Mouse (Mus musculus) limb, embryonic 12.5 days (tissue): ENCODE results near the gene Zfp362. TPM values are rescaled to one million over a fixed set of nuclear protein-coding genes. Genes with fewer than 3 reads are reported as not detected.

Experiments used
- ATAC-seq: fragments of 200-750 bp; cut with Nextera tagmentation; 2 replicates; pipeline ENCODE4 v1.8.0; 2017; ENCODE audit warnings: low read depth, moderate TSS enrichment; ENCODE audit not compliant: insufficient number of reproducible peaks, insufficient read depth, low FRiP score, low TSS enrichment
- H3K27ac ChIP-seq: fragments of 300-500 bp; sonication (generic); 2 replicates; pipeline ENCODE4 v1.5.1; 2016; ENCODE audit warnings: mild to moderate bottlenecking, moderate library complexity
- H3K27me3 ChIP-seq: fragments of 300-500 bp; sonication (generic); 2 replicates; pipeline ENCODE4 v1.6.1; 2016; ENCODE audit warnings: mild to moderate bottlenecking, moderate library complexity
- H3K36me3 ChIP-seq: fragments of 300-500 bp; sonication (generic); 2 replicates; pipeline ENCODE4 v1.6.1; 2016; ENCODE audit warnings: mild to moderate bottlenecking, moderate library complexity
- H3K4me1 ChIP-seq: fragments of 300-500 bp; sonication (generic); replicated peaks from 2 replicates; pipeline ENCODE4 v1.6.1; 2016
- H3K4me2 ChIP-seq: fragments of 300-500 bp; sonication (generic); 2 replicates; pipeline ENCODE4 v1.6.1; 2016; ENCODE audit warnings: mild to moderate bottlenecking, moderate library complexity
- H3K4me3 ChIP-seq: fragments of 300-500 bp; sonication (generic); replicated peaks from 2 replicates; pipeline ENCODE4 v1.5.1; 2016; ENCODE audit warnings: mild to moderate bottlenecking
- H3K9ac ChIP-seq: fragments of 300-500 bp; sonication (generic); replicated peaks from 2 replicates; pipeline ENCODE4 v1.6.1; 2016; ENCODE audit warnings: mild to moderate bottlenecking, moderate library complexity
- H3K9me3 ChIP-seq: fragments of 300-500 bp; sonication (generic); 2 replicates; pipeline ENCODE4 v1.6.1; 2016; ENCODE audit warnings: mild to moderate bottlenecking, moderate library complexity
- WGBS: fragments of 180-500 bp; shearing (Covaris S2); methylation state at CpG from one replicate; pipeline ENCODE4 v1.1.7; 2016; 5-methylcytosine and 5-hydroxymethylcytosine counted together
- polyA plus RNA-seq: library from polyadenylated mRNA; unstranded; fragments of >200 nt; fragmentation: Nextera tagmentation; extraction: Ambion mirVana; gene quantifications from 2 replicates; pipeline ENCODE4 v1.2.1, GENCODE M21; 2016

Zfp362 gene
- polyA plus RNA-seq, 1 experiment from 2014 or later: 52.1 TPM

DNA sequence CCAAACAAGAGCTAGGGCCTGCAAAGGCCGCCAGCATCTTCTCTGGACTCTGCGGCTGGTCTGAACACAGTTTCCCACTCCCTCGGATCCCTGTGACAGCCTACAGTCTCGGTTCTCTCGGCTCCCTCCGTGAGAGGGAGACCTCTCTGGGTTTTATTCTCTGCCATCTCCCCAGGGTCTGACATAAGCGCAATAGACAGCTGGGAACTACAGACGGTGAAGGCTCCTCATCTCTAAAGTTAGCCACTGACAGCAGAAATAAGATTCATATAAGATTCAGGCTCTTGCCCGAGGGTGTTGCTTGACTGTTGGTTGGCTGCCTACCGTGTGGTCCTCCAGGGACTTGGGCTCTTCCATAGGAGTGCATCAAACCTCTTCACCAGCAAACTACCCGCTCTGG, 28.3 kb downstream of the Zfp362 start:
- H3K9me3 ChIP-seq: no peaks in the 10 kb centered on the region
- no peaks in the 10 kb centered on the region for H3K27me3 ChIP-seq
- H3K4me3 ChIP-seq: no peak overlapping the region
- no peak overlapping the region for H3K4me2 ChIP-seq
- H3K36me3 ChIP-seq: peaks cover 100% of the 10 kb centered on the region
- no peak for ATAC-seq
- peak overlapping the region; percentile 41; the same call in 1 of the 2 replicates for H3K27ac ChIP-seq
- no peak overlapping the region for H3K9ac ChIP-seq
- no peaks in the 10 kb centered on the region for H3K4me1 ChIP-seq
- WGBS: 86% methylated on average over 11 of the region's 11 CpGs

GRCm38 (mm10) chr4:128776568-128777289, 29.1 kb downstream of the Zfp362 start:
- Histone ChIP-seq H3K4me2 (no peak overlapping the region), H3K27ac (peak overlapping the region; percentile 41; the same call in 1 of the 2 replicates), H3K27me3 (no peaks in the 10 kb centered on the region), H3K9me3 (no peaks in the 10 kb centered on the region), H3K36me3 (peaks cover 100% of the 10 kb centered on the region), H3K4me3 (no peak overlapping the region), H3K4me1 (no peaks in the 10 kb centered on the region), H3K9ac (0 out of 2 replicates have a peak overlapping the region, but pooled peaks have one; percentile 12)
- peak; percentile 34; the same call in 1 of the 2 replicates for ATAC-seq
- WGBS: 43% methylated on average over 20 of the region's 20 CpGs

GRCm38 (mm10) chr4:128774467-128774866, 31.4 kb downstream of the Zfp362 start:
- H3K27me3 ChIP-seq: no peaks in the 10 kb centered on the region
- H3K9ac ChIP-seq: no peak overlapping the region
- H3K4me2 ChIP-seq: no peak overlapping the region
- no peaks in the 10 kb centered on the region for H3K9me3 ChIP-seq
- peaks cover 10% of the 10 kb centered on the region for H3K4me1 ChIP-seq
- peaks cover 78% of the 10 kb centered on the region for H3K36me3 ChIP-seq
- 89% methylated on average over 9 of the region's 9 CpGs for WGBS
- ATAC-seq: no peak
- no peak overlapping the region for H3K4me3 ChIP-seq
- no peak overlapping the region for H3K27ac ChIP-seq

GRCm38 (mm10) chr4:128773820-128774219, 32.0 kb downstream of the Zfp362 start:
- Histone ChIP-seq H3K27me3 (no peaks in the 10 kb centered on the region), H3K9ac (no peak overlapping the region), H3K9me3 (no peaks in the 10 kb centered on the region), H3K27ac (no peak overlapping the region), H3K4me3 (no peak overlapping the region), H3K4me2 (no peak overlapping the region), H3K36me3 (peaks cover 71% of the 10 kb centered on the region), H3K4me1 (peaks cover 10% of the 10 kb centered on the region)
- WGBS: 85% methylated on average over 11 of the region's 11 CpGs
- no peak for ATAC-seq

GRCm38 (mm10) chr4:128770698-128771097, 35.1 kb downstream of the Zfp362 start:
- Histone ChIP-seq H3K4me1 (peaks cover 10% of the 10 kb centered on the region), H3K36me3 (peaks cover 40% of the 10 kb centered on the region), H3K4me3 (no peak overlapping the region), H3K27ac (no peak overlapping the region), H3K9ac (no peak overlapping the region), H3K27me3 (no peaks in the 10 kb centered on the region), H3K9me3 (no peaks in the 10 kb centered on the region), H3K4me2 (no peak overlapping the region)
- no peak for ATAC-seq
- WGBS: 68% methylated on average over 5 of the region's 5 CpGs

DNA sequence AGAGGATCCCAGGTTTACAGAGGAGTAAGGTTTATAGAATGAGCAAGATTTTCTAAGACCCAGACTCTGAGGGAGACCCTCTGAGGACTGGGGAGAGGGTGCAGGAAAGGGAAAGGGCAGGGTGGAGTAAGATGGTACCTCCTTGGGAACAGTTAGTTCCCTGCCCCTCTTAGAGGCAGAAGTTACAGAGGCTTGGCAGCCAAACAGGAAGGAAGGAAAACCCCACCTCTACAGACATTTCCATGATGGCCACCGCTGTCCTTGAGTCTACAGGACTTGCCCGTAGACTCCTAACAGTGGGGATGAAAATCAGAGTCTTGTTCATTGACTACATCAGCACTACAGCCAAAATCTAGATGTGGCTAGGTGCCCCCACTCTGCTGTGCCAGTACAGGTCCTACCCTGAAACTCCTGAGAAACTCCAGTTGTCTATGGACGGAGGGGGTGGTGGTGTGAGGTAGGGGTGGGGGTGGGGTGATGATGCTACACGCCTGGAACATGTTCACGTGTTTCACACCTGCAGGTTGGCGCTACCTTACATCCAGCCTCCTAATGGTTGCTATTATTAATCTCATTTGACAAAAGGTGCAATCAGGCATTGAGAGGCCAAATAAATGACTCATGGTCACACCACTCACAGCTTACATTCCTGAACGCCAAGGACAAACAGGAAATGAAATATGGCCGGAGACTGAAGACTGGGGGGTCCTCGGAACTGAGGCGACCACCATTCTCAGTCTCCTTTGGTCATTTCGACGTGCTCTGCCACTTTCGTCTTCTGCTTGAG, 36.1 kb downstream of the Zfp362 start:
- Histone ChIP-seq H3K4me2 (no peak overlapping the region), H3K4me3 (no peak overlapping the region), H3K9me3 (no peaks in the 10 kb centered on the region), H3K9ac (no peak overlapping the region), H3K36me3 (peaks cover 31% of the 10 kb centered on the region), H3K4me1 (peaks cover 10% of the 10 kb centered on the region), H3K27ac (no peak overlapping the region), H3K27me3 (no peaks in the 10 kb centered on the region)
- 84% methylated on average over 13 of the region's 13 CpGs for WGBS
- no peak for ATAC-seq

DNA sequence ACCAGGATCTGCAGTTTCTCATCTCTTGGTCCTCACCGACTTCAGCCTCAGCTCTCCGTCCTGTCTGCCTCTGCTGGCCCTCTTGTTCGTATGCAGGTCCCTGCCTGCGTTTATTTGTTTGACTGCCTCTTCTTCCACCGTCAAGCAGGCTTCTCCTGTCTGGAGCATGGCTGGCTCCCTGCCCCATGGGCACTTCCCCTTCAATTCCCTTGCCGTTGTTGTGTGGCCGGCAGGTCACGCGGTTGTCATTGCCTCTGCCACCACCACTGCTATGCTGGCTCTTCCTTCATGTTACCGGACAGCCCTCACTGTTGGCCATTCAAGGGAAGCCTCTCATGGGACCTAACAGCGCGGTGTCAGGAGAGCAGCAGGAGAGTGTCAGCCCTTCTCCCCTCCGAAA, 37.7 kb downstream of the Zfp362 start:
- Histone ChIP-seq H3K27me3 (no peaks in the 10 kb centered on the region), H3K9me3 (peaks cover 6% of the 10 kb centered on the region), H3K4me3 (no peak overlapping the region), H3K4me2 (no peak overlapping the region), H3K4me1 (peaks cover 10% of the 10 kb centered on the region), H3K9ac (no peak overlapping the region), H3K36me3 (peaks cover 14% of the 10 kb centered on the region), H3K27ac (no peak overlapping the region)
- ATAC-seq: no peak
- WGBS: 82% methylated on average over 13 of the region's 13 CpGs

DNA sequence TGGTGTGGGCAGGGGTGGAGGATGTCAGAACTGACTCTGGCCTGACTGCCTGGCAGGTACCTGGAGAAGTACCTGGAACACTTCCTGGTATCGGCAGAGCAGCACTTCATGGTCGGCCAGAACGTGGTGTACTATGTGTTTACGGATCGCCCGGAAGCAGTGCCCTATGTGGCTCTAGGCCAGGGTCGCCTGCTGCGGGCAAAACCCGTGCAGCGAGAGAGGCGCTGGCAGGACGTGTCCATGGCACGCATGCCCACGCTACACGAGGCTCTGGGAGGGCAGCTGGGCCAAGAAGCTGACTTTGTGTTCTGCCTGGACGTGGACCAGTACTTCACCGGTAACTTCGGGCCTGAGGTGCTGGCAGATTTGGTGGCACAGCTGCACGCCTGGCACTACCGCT, 38.9 kb downstream of the Zfp362 start:
- Histone ChIP-seq H3K36me3 (peaks cover 2% of the 10 kb centered on the region), H3K9ac (no peak overlapping the region), H3K27ac (no peak overlapping the region), H3K27me3 (no peaks in the 10 kb centered on the region), H3K9me3 (peaks cover 12% of the 10 kb centered on the region), H3K4me1 (peaks cover 10% of the 10 kb centered on the region), H3K4me2 (no peak overlapping the region), H3K4me3 (no peak overlapping the region)
- no peak for ATAC-seq
- WGBS: 94% methylated on average over 20 of the region's 20 CpGs

DNA sequence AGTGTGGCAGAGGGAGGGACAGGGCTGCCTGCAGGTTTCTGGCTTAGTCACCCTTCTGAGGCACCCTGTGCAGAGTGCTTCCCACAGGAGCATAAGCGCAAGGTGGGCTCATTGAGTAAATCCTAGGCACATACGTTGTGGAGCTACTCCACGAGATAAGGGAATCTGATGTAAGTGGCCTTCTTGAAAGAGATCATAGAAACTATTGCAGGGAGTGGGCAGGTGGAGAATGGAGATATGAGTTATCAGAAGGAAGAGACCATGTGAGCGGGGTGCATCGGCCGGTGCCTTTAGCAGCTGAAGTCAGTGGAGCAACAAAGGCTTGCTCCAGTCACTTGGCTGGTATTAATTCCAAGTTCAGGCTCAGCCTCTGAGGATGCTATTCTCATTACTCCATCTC, 45.8 kb downstream of the Zfp362 start:
- no peak overlapping the region for H3K9ac ChIP-seq
- H3K4me3 ChIP-seq: no peak overlapping the region
- no peak overlapping the region for H3K27ac ChIP-seq
- H3K27me3 ChIP-seq: no peaks in the 10 kb centered on the region
- no peak for ATAC-seq
- H3K36me3 ChIP-seq: peaks cover 5% of the 10 kb centered on the region; the same call in 1 of the 2 replicates
- H3K4me1 ChIP-seq: peaks cover 14% of the 10 kb centered on the region; the same call in 1 of the 2 replicates
- 93% methylated on average over 6 of the region's 6 CpGs for WGBS
- H3K9me3 ChIP-seq: peaks cover 12% of the 10 kb centered on the region
- H3K4me2 ChIP-seq: no peak overlapping the region

DNA sequence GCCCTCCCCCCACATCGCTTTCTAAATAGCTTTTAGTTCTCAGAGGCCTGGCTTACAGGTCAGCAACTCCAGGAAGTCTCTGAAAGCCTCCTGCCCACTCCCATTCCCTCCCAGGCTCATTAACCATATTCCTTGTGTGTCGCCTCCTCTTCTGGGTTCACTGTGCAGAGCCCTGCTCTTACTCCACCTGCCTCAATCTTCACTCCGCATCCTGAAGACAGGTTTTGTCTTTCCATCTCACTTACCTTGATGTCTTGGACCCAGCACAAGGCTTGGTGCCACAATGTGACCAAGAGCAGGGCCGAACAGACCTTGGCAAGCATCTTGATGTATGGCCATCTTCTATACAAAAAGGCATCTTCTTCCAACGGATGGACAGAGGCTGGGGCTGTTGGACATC, 46.6 kb downstream of the Zfp362 start:
- WGBS: 81% methylated on average over 5 of the region's 5 CpGs

DNA sequence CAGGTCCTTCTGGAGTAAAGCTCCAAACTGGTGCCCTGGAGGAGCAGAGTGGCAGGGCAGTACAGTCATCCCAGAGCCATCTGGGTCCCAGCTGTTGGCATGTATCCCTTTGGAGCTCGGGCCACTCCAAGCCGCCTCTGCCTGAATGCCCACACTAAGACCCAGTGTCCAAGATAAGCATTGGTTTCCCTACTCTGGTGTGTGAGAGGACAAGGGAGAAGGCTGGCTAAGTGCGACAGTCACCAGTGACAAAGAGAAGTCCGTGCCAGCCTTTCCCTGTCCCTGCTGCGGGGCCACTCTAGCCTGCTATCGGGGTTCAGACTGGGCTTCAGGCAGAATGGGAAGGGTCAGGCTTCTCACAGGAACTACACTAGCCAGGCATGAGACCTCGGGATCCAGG, 49.9 kb downstream of the Zfp362 start:
- H3K27ac ChIP-seq: peak overlapping the region; percentile 19; the same call in 1 of the 2 replicates
- ATAC-seq: no peak
- peaks cover 17% of the 10 kb centered on the region; the same call in 1 of the 2 replicates for H3K4me1 ChIP-seq
- H3K4me2 ChIP-seq: no peak overlapping the region
- peaks cover 40% of the 10 kb centered on the region for H3K36me3 ChIP-seq
- H3K9ac ChIP-seq: no peak overlapping the region
- no peak overlapping the region for H3K4me3 ChIP-seq
- no peaks in the 10 kb centered on the region for H3K27me3 ChIP-seq
- 78% methylated on average over 7 of the region's 7 CpGs for WGBS
- H3K9me3 ChIP-seq: no peaks in the 10 kb centered on the region

More for the DNA sequence above, 46.6 kb downstream of the Zfp362 start:
- Histone ChIP-seq H3K36me3 (peaks cover 8% of the 10 kb centered on the region; the same call in 1 of the 2 replicates), H3K9me3 (peaks cover 12% of the 10 kb centered on the region), H3K4me3 (no peak overlapping the region), H3K9ac (no peak overlapping the region), H3K27ac (no peak overlapping the region), H3K4me1 (peaks cover 17% of the 10 kb centered on the region; the same call in 1 of the 2 replicates), H3K4me2 (no peak overlapping the region), H3K27me3 (no peaks in the 10 kb centered on the region)
- ATAC-seq: no peak
